Mouse (Mus musculus): ENCODE results near the gene C1rl. TPM values are rescaled to one million over a fixed set of nuclear protein-coding genes. Genes with fewer than 3 reads are reported as not detected.
"Not testable (repeated sequence)": the region's sequence is repeated elsewhere in the genome, so short reads cannot be mapped to it uniquely, and the experiment has no call there.

The C1rl gene
- total RNA-seq, 2 experiments from 2014 or later = 0.38 to 2.7 TPM

- ATAC-seq (replicated peaks; ENCODE audit: low FRiP score, poor library complexity, severe bottlenecking) = not testable (repeated sequence)
Observed at GRCm38 (mm10) chr6:124471783-124472638, 20.9 kb upstream of the C1rl start.

DNA sequence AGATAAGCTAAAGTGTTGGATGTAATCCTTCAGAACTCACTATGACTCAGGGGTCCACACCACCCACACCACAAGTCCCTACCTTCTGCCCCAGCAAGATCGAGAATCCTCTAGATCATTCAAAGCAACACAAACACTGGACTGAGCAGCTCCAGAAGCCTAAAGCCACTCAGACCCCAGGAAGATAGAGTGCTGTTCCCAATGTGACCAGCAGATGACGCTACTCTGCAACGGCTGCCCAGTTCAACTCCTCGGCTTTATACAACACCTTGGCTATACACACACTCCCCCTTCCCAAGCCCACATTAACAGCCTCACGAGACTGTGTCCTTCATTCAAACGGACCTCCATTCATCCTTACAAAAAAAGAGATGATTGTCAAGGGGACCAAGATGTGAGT lies 20.1 kb upstream of the C1rl start:
- peak; percentile 84 for ATAC-seq (replicated peaks; ENCODE audit: low FRiP score, poor library complexity, severe bottlenecking)

GRCm38 (mm10) chr6:124474621-124475020 lies 18.3 kb upstream of the C1rl start:
- ATAC-seq (replicated peaks; ENCODE audit: low FRiP score, poor library complexity, severe bottlenecking) = no peak

- ATAC-seq (replicated peaks; ENCODE audit: low FRiP score, poor library complexity, severe bottlenecking) = not testable (repeated sequence)
Observed at GRCm38 (mm10) chr6:124475335-124476075, 17.4 kb upstream of the C1rl start.

- no peak for ATAC-seq (replicated peaks; ENCODE audit: low FRiP score, poor library complexity, severe bottlenecking)
Observed at GRCm38 (mm10) chr6:124476216-124476615, 16.7 kb upstream of the C1rl start.

GRCm38 (mm10) chr6:124476796-124477195 lies 16.1 kb upstream of the C1rl start:
- no peak for ATAC-seq (replicated peaks; ENCODE audit: low FRiP score, poor library complexity, severe bottlenecking)

DNA sequence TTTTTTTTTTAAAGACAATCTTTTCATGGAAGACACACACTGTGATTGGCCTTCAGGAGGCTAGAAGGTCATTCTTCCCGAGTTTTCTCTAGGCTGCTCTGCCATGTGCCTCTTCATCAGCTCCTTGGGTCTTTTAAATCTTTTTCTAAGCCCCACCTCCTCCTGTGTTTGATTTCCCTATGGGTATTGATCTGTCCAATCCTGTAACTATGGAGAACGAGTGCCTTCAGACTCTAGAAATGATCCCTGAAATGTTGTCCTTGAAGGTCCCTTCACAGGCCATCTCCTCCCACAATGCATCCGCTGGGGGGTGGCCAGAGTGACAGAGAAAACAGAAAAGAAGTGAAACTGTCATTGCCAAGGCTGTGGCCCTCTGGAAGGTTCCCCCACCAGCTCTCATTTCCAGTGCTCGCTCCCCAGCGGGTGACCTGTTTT lies 15.7 kb upstream of the C1rl start:
- ATAC-seq (replicated peaks; ENCODE audit: low FRiP score, poor library complexity, severe bottlenecking) = no peak

- ATAC-seq (replicated peaks; ENCODE audit: low FRiP score, poor library complexity, severe bottlenecking) = no peak
Observed at GRCm38 (mm10) chr6:124477922-124478651, 14.8 kb upstream of the C1rl start.

- no peak for ATAC-seq (replicated peaks; ENCODE audit: low FRiP score, poor library complexity, severe bottlenecking)
Observed at GRCm38 (mm10) chr6:124478874-124479572, 13.9 kb upstream of the C1rl start.

- no peak for ATAC-seq (replicated peaks; ENCODE audit: low FRiP score, poor library complexity, severe bottlenecking)
Observed at GRCm38 (mm10) chr6:124479573-124479930, 13.4 kb upstream of the C1rl start.

DNA sequence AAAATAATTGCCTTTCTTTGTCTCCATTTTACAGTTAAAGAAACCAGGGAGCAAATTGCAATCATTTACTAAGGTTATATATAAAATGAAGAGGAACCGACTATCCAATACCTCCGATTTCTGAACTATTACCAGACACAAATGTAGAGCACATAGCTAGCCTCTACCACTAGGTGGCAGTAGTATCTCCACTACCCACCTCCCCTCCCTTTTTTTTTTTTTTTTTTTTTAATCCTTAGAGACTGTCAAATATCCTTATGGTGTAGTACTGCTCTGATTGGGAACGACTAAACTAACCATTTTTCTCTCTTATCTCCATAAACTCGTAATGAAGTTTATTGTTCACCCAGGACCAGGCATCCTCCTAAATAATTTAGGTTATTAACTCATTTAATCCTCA lies 12.6 kb upstream of the C1rl start:
- ATAC-seq (replicated peaks; ENCODE audit: low FRiP score, poor library complexity, severe bottlenecking) = peak; percentile 59; the same call in 1 of the 2 replicates

GRCm38 (mm10) chr6:124481571-124481970 lies 11.3 kb upstream of the C1rl start:
- 0 out of 2 replicates have a peak, but pooled peaks have one; percentile 50 for ATAC-seq (replicated peaks; ENCODE audit: low FRiP score, poor library complexity, severe bottlenecking)

- ATAC-seq (replicated peaks; ENCODE audit: low FRiP score, poor library complexity, severe bottlenecking) = not testable (repeated sequence)
Observed at GRCm38 (mm10) chr6:124483831-124484230, 9.1 kb upstream of the C1rl start.

DNA sequence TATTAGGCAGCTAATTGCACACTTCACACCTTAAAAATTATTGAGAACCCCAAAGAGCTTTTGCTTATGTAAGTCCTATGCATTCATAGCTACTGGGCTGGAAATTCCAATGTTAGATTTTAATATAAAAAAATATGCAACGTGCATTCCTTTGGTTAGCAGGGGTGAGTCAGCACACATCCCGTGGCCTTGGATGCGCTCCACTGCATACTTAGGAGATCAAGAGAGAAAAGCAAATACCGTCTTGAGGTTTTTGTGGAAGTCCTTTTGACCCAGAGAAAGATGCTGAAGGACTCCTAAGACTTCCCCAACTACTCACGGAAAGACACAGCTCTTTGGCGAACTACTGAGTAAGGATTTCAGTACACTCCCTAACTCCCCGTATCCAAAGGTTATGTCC lies 8.1 kb upstream of the C1rl start:
- no peak for ATAC-seq (replicated peaks; ENCODE audit: low FRiP score, poor library complexity, severe bottlenecking)

DNA sequence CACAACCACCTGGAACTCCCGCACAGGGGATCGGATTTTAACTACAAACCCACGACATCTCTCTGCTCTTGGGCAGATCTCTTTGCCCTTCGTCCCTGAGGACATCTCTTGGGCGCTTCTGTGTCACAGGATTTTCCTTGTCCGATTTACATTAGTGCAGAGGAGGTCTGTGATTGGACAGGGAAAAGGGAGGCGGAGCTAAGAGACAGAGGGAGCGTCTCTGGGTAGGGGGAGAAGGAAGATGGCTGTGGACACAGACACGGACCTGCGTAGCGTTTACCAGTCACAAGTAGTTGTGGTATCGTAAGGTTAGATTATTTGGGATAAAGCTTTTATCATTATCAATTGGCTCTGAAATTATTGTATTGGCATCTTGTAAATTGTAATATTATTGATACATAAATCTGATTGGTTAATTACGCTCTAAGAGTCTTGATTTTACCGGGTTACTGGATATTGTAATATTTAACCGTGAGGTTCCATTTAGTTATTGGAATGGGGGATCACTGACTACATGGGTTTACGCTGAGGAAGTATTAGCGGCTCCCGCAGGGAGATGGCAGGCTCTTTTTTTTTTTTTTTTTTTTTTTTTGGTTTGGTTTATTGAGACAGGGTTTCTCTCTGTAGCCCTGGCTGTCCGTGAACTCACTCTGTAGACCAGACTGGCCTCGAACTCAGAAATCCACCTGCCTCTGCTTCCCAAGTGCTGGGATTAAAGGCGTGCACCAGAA lies 7.3 kb upstream of the C1rl start:
- ATAC-seq (replicated peaks; ENCODE audit: low FRiP score, poor library complexity, severe bottlenecking) = no peak

GRCm38 (mm10) chr6:124487509-124487908 lies 5.4 kb upstream of the C1rl start:
- no peak for ATAC-seq (replicated peaks; ENCODE audit: low FRiP score, poor library complexity, severe bottlenecking)

DNA sequence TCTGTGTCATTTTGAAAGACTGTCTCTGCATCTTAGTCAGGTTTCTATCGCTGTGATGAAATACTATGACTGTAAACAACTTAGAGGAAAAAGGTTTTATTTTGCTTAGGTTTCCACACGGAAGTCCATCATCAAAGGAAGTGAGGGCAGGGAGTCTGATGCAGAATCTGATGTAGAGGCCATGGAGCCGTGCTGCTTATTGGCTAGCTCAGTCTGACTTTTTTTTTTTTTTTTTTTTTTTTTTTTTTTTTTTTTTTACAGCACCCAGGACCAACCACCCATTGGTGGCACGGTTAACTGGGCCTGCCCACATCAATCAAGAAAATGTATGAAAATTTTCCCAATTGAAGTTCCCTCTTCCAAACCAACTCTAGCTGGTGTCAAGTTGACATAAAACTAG lies 4.0 kb upstream of the C1rl start:
- no peak for ATAC-seq (replicated peaks; ENCODE audit: low FRiP score, poor library complexity, severe bottlenecking)

DNA sequence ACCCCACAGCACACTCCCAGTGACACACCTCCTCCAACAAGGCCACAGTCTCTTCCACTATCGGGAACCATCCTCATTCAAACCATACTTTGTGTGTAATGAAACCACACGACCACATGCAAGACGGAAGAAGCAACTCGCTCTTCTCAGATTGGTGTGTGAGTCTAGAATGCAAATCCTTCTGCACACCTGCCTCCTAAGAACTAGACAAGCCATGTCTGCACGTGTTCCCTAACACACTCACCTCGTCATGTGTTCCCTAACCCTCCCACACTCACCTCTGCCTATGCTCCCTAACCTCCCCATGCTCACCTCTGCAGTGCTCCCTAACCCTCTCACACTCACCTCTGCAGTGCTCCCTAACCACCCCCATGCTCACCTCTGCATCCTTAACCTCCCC lies 1.5 kb upstream of the C1rl start:
- ATAC-seq (replicated peaks; ENCODE audit: low FRiP score, poor library complexity, severe bottlenecking) = no peak

GRCm38 (mm10) chr6:124493886-124494285 lies 973 bp downstream of the C1rl start:
- ATAC-seq (replicated peaks; ENCODE audit: low FRiP score, poor library complexity, severe bottlenecking) = no peak

Measured in erythroblast, adult 5-6 weeks (primary cell).